Mouse (Mus musculus) MEL (cell line): Measurements from ENCODE around the gene Gstp2.

ENCODE experiments used
- CHD1 ChIP-seq: IDR thresholded peaks from 2 replicates; pipeline ENCODE4 v1.6.1; 2012; ENCODE audit warnings: low read depth, mild to moderate bottlenecking, inconsistent platforms, low read length, improper control_type of control experiment
- CHD2 ChIP-seq: IDR thresholded peaks from 2 replicates; pipeline ENCODE4 v1.6.1; 2011; ENCODE audit warnings: low read length, improper control_type of control experiment
- CTCF ChIP-seq, 3 experiments: IDR thresholded peaks in 2 of 3; conservative IDR thresholded peaks in 1 of 3; 2 replicates each; pipeline ENCODE4 v1.5.1; 2011 to 2012; ENCODE audit warnings: low read length in 3 of 3, low read depth in 2 of 3, mild to moderate bottlenecking in 2 of 3, improper control_type of control experiment in 1 of 3, inconsistent platforms in 1 of 3, mixed read lengths in 1 of 3, moderate library complexity in 1 of 3; ENCODE audit not compliant: control insufficient read depth in 1 of 3, insufficient read depth in 1 of 3, poor library complexity in 1 of 3, severe bottlenecking in 1 of 3
- E2F4 ChIP-seq: IDR thresholded peaks from 2 replicates; pipeline ENCODE4 v1.6.1; 2011; ENCODE audit warnings: low read depth, low read length, improper control_type of control experiment, borderline replicate concordance
- GATA1 ChIP-seq: IDR thresholded peaks from 2 replicates; pipeline ENCODE4 v1.6.1; 2011; ENCODE audit warnings: low read depth, low read length, improper control_type of control experiment
- MAFK ChIP-seq: IDR thresholded peaks from 2 replicates; pipeline ENCODE4 v1.6.1; 2011; ENCODE audit warnings: low read depth, mild to moderate bottlenecking, low read length, improper control_type of control experiment, borderline replicate concordance
- MAX ChIP-seq: IDR thresholded peaks from 2 replicates; pipeline ENCODE4 v1.6.1; 2011; ENCODE audit warnings: low read length, improper control_type of control experiment
- MXI1 ChIP-seq: IDR thresholded peaks from 2 replicates; pipeline ENCODE4 v1.6.1; 2011; ENCODE audit warnings: mild to moderate bottlenecking, low read depth, low read length, improper control_type of control experiment
- POLR2A ChIP-seq, 2 experiments: IDR thresholded peaks; 2 replicates each; pipeline ENCODE4 v1.6.1; 2011 to 2012; ENCODE audit warnings: low read length in 2 of 2, mild to moderate bottlenecking in 2 of 2, control low read depth in 1 of 2, improper control_type of control experiment in 1 of 2, low read depth in 1 of 2, moderate library complexity in 1 of 2; ENCODE audit not compliant: control insufficient read depth in 1 of 2, insufficient read depth in 1 of 2, poor library complexity in 1 of 2
- TBP ChIP-seq: IDR thresholded peaks from 2 replicates; pipeline ENCODE4 v1.8.0; 2011; ENCODE audit warnings: low read depth, low read length, improper control_type of control experiment
- TCF12 ChIP-seq: IDR thresholded peaks from 2 replicates; pipeline ENCODE4 v1.6.1; 2014; ENCODE audit warnings: low read depth, mild to moderate bottlenecking, inconsistent platforms, low read length, improper control_type of control experiment, moderate library complexity
- USF2 ChIP-seq, 2 experiments: IDR thresholded peaks; 2 replicates each; pipeline ENCODE4 v1.6.1; 2011 to 2012; ENCODE audit warnings: improper control_type of control experiment in 2 of 2, low read length in 2 of 2, borderline replicate concordance in 1 of 2, inconsistent platforms in 1 of 2, low read depth in 1 of 2, mild to moderate bottlenecking in 1 of 2; ENCODE audit not compliant: insufficient read depth in 1 of 2
- ZC3H11A ChIP-seq: IDR thresholded peaks from 2 replicates; pipeline ENCODE4 v1.6.1; 2012; ENCODE audit warnings: low read depth, mild to moderate bottlenecking, inconsistent platforms, low read length, improper control_type of control experiment
- ZMIZ1 ChIP-seq: IDR thresholded peaks from 2 replicates; pipeline ENCODE4 v1.6.1; 2012; ENCODE audit warnings: low read depth, mild to moderate bottlenecking, inconsistent platforms, low read length, improper control_type of control experiment, moderate library complexity

GRCm38 (mm10) chr19:4081394-4081793 lies 35.6 kb upstream of the Gstp2 start, which contains the start of gene Cabp2:
- TF ChIP-seq CHD2: no peak
- TF ChIP-seq CTCF (IDR thresholded peaks at IDR 0.05 in 2 of 3, conservative IDR thresholded peaks at IDR 0.05 in 1 of 3; ENCODE audit: control insufficient read depth in 1 of 3, insufficient read depth in 1 of 3, low read depth in 2 of 3, low read length in 3 of 3, poor library complexity in 1 of 3, severe bottlenecking in 1 of 3): no peak
- TF ChIP-seq TCF12: no peak
- no peak for TF ChIP-seq TBP
- no peak for TF ChIP-seq USF2 (IDR thresholded peaks at IDR 0.05; ENCODE audit: borderline replicate concordance in 1 of 2, insufficient read depth in 1 of 2, low read depth in 1 of 2, low read length in 2 of 2)
- TF ChIP-seq ZC3H11A: no peak
- no peak for TF ChIP-seq MAFK
- no peak for TF ChIP-seq MXI1
- TF ChIP-seq POLR2A (IDR thresholded peaks at IDR 0.05; ENCODE audit: control insufficient read depth in 1 of 2, insufficient read depth in 1 of 2, low read depth in 1 of 2, low read length in 2 of 2, poor library complexity in 1 of 2): no peak
- no peak for TF ChIP-seq CHD1
- TF ChIP-seq GATA1: no peak
- TF ChIP-seq ZMIZ1: no peak
- no peak for TF ChIP-seq MAX
- no peak for TF ChIP-seq E2F4
